Mouse (Mus musculus) heart, postnatal 36 days (tissue): ENCODE results near the gene Slc26a10. TPM values are rescaled to one million over a fixed set of nuclear protein-coding genes. Genes with fewer than 3 reads are reported as not detected.
"Not testable (repeated sequence)": the region's sequence is repeated elsewhere in the genome, so short reads cannot be mapped to it uniquely, and the experiment has no call there.

Experiments
- DNase-seq, 2 experiments: peaks; one replicate each; pipeline ENCODE4 v3.0.0; 2021 to 2022
- intact Hi-C: fragments of 180-260 bp; cut with DNase I; formaldehyde crosslinking; loops from one replicate; pipeline ENCODE4 v1.15.1; 2025
- total RNA-seq, 2 experiments: library from RNA; stranded (reverse); gene quantifications; 2 replicates each; pipeline ENCODE4 v1.2.3; 2021

The Slc26a10 gene
- total RNA-seq, 2 experiments from 2014 or later: 17.2 to 23.1 TPM

- intact Hi-C loops: loop anchor here (1.0 to 2.0 kb wide), 2 partner anchors 43 to 63 kb away; no protein-coding TSS in a partner anchor
- DNase-seq: peak; percentile 36 to 60
Measured at GRCm38 (mm10) chr10:127165654-127166403, 14.6 kb downstream of the Slc26a10 start.

GRCm38 (mm10) chr10:127165354-127165653 is 15.1 kb downstream of the Slc26a10 start:
- peak in 1 of 2 experiments; percentile 41 for DNase-seq
- intact Hi-C loops: loop anchor here (1.0 kb wide), 1 partner anchor 64 kb away; no protein-coding TSS in a partner anchor

DNA sequence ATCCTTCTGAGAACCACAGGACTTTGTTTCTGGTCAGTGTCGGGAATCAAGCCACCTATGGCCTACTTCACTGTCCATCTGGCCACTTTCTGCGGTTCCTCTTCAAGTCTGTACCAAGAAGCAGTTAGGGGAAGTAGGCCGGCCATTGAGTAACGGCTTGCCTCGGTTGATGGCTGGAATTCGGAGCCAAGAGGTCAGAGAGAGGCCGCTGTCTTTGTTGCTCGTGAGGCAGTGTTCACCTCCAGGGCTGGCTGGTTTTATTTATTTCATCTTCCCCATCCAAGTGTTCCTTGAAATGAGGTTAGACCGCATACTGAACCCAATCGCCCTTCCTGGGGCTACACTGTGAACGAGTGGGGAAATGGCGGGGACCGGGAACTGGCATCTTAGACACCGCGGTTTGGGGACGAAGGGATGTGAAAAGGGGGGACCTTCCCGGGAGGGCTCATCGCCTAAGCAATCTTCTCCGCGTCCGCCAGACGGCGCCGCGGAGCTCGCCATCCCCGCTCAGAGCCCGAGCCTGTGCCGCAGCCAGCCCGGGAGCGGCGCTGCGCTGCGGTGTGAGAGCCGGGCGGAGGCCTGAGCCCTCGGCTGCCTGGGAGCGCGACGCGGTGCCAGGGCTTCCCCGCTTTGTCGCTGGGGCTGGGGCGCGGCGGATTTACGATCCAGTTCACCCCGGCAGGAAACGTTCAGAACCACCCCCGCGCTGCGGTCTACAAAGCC is 15.7 kb downstream of the Slc26a10 start, which contains the start of gene B4galnt1:
TSS of gene B4galnt1 (plus strand) at position 595 of the 723 bp plus-strand sequence.
- DNase-seq: peak; percentile 77 to 81
- intact Hi-C loops: loop anchor here (1.0 kb wide), 1 partner anchor 65 kb away; no protein-coding TSS in a partner anchor

DNA sequence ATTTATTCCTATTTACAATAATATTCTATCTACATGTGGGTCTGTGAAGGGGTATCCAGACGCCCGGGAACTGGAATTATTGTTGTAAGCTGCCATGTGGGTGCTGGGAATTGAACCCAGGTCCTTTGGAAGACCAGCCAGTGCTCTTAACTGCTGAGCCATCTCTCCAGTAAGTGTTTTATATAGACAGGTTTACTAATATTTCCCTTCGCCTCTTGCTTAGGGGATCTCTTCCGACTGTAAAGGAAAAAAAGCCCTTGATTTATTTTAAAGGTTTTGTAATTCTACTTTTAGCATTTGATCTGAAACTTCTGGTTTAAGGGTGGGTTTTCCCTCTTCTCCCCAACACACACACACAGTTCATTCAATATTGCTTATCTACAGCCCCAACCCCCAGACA is 16.3 kb downstream of the Slc26a10 start:
- intact Hi-C loops: no loop called here

GRCm38 (mm10) chr10:127162771-127163261 is 17.6 kb downstream of the Slc26a10 start:
- intact Hi-C loops, DNase-seq: not testable (repeated sequence)

More for the DNA sequence above, 16.3 kb downstream of the Slc26a10 start:
- no peak for DNase-seq

DNA sequence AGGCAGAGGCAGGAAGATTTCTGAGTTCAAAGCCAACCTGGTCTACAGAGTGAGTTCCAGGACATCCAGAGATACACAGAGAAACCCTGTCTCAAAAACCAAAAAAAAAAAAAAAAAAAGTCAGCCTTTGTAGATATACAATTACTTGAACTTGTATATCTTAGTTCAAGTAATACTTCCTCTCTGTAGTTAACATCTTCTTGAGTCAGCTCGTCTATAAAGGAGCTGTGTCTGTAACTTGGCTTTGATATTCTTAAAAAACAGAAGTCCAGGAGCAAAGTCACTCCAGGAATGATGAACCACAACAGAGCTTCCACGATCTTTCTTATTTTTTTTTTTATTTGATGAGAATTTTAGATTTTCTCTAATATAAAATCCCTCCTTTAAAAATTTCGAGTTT is 19.7 kb downstream of the Slc26a10 start:
- intact Hi-C loops: no loop called here

DNA sequence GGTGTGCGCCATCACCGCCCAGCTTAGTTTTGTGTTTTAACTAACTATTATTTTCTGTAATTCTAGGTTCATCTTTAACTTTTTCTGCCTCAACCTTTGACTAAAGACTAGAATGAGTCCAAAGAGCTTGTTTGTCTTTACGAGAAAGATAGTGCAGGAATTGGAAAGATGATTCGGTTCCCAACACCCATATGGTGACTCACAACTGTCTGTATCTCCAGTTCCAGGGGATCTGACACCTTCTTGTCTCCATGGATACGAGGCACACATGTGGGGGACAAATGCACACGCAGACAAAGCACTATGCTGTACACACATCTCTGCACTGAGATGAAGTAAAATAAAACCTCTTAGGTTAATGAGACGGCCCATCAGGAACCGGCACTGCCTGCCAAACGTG is 20.4 kb downstream of the Slc26a10 start:
- intact Hi-C loops: no loop called here
- DNase-seq: no peak

More for the DNA sequence above, 19.7 kb downstream of the Slc26a10 start:
- no peak for DNase-seq

DNA sequence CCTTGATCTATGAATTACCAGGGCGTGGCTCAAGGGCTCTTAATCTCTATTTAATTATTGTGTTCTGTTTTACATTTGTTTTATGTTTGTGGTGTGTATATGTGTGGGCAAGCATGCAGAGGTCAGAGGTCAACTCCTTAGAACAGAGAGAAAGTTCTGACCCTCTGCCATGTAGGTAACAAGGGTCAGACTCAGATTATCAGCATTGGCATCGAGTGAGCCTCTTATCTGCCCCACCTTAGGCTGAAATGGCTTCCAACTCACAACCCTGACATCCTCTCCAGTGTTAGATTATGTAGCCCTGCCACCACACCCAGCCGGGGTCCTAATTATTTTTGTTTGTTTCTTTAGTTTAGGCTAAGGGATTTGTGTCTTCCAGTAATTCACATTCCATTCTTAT is 22.0 kb downstream of the Slc26a10 start:
- DNase-seq: no peak
- intact Hi-C loops: no loop called here

DNA sequence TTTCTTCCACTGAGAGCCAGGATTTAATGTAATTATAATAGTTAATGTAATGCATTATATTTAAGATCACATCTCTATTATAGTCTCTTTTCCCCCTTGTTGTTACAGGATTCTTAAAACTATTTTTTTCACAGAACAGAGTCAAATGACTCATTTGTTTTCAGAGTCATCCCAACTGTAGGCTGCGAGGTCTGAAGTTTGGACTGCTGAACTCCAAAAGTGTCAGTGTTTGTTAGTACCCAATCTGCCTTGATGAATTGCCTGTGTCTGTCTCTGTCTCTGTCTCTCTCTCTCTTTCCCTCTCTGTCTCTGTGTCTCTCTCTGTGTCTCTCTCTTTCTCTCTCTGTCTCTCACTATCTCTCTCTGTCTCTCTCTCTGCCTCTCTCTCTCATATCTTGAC is 23.9 kb downstream of the Slc26a10 start:
- DNase-seq: no peak
- intact Hi-C loops: no loop called here

GRCm38 (mm10) chr10:127156089-127156488 is 24.4 kb downstream of the Slc26a10 start:
- intact Hi-C loops: no loop called here
- DNase-seq: no peak

DNA sequence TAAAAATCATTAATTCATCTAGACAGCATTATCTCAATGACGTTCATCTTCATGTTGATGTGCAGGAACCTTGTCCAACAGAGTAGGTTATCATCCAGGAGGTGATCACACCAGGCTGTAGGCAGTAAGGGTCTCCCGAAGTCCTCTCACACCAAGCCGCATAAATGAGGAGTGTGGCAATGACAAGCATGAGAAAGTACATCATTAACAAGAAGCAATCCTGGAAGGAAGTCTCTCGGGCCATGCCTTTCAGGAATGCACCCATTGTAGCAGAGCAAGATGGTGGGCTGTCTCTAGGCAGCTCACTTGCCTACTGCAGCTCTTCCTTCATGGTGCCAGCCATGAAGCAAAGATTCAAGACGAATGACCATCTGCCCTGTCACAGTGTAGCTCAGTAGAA is 25.8 kb downstream of the Slc26a10 start:
- no peak for DNase-seq
- intact Hi-C loops: no loop called here

DNA sequence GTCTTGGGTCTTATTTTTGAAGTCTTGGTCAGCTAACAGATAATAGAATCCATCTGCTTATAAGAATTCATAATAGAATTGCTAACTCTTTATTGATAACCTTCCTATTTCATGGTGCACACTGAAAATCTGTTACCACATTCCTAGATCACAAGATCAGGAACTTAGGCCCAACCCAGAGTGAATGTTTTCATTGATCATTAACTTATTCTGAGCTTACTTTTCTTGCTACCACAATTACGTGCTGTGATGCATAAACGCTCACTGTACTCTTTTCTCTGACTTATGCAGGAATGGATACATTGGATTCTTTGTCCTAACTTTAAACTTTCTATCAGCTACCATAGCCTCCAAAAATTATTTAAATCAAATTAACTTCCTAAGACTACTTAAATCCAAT is 26.2 kb downstream of the Slc26a10 start:
- DNase-seq: no peak
- intact Hi-C loops: no loop called here

GRCm38 (mm10) chr10:127153323-127153722 is 27.1 kb downstream of the Slc26a10 start:
- intact Hi-C loops: no loop called here
- DNase-seq: no peak

DNA sequence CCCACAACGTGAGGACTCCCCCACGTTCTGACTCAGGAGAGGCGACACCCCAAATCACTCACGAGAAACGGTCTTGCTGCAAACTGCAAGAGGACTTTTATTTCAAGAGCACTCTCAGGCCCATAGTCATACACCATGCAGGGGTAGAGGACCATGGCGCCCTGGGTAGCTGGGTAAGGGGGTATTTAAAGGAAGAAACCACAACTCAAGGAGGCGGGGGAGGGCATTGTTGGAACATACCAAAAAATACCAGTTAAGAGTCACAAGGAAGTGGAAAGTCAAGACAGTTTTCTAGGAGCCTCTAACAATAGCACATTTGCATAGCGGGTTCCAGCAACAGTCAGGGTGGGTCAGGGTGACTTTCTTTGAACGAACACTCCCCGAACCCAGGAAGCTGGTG is 27.9 kb downstream of the Slc26a10 start:
- DNase-seq, intact Hi-C loops: not testable (repeated sequence)

GRCm38 (mm10) chr10:127151233-127151632 is 29.2 kb downstream of the Slc26a10 start:
- intact Hi-C loops, DNase-seq: not testable (repeated sequence)

- intact Hi-C loops: no loop called here
Measured at GRCm38 (mm10) chr10:127150471-127150872, 30.0 kb downstream of the Slc26a10 start.

DNA sequence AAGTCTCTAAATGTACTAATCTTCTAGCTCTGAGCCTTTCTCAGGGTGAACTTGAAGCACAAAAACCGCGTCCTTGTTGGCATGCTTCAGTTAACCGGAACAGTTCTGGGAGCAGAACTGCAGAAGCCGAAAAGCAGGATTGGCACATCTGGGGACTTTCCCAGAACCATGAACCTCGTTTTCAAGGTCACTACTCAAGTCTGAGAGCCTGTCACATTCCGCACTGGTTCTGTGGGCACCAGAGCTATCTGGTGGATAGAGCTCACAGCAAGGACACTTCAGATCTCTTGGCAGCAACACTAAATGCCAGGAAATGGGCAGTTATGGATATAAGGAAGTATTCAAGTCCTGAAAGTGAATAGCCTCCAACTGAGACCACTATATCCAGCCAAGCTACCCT is 33.3 kb downstream of the Slc26a10 start:
- intact Hi-C loops: no loop called here
- DNase-seq: no peak

More at GRCm38 (mm10) chr10:127150471-127150872, 30.0 kb downstream of the Slc26a10 start:
- no peak for DNase-seq

- intact Hi-C loops: no loop called here
- DNase-seq: no peak
Measured at GRCm38 (mm10) chr10:127145303-127145702, 35.1 kb downstream of the Slc26a10 start.

- intact Hi-C loops: no loop called here
- no peak for DNase-seq
Measured at GRCm38 (mm10) chr10:127144536-127144935, 35.9 kb downstream of the Slc26a10 start.

DNA sequence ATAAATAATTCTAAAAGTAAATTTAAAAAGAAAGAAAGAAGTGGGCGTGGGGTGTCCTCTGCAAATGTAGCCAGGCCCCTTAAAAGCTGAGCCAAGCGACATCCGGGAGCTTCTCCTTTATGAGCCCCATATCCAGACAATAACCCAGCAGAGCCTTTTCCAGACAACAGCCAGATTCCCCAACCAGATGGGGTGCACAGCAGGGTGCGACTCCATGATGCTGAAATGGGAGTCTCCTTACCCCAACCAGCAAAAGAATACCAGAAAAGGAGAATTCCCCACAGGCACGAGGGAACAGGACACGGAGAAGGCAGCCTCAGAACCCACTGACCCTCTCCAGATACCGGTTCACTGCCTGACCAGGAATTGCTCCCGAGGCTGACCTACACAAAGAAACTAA is 37.2 kb downstream of the Slc26a10 start:
- intact Hi-C loops: no loop called here
- DNase-seq: no peak

GRCm38 (mm10) chr10:127141500-127141899 is 38.9 kb downstream of the Slc26a10 start:
- intact Hi-C loops: no loop called here
- no peak for DNase-seq

DNA sequence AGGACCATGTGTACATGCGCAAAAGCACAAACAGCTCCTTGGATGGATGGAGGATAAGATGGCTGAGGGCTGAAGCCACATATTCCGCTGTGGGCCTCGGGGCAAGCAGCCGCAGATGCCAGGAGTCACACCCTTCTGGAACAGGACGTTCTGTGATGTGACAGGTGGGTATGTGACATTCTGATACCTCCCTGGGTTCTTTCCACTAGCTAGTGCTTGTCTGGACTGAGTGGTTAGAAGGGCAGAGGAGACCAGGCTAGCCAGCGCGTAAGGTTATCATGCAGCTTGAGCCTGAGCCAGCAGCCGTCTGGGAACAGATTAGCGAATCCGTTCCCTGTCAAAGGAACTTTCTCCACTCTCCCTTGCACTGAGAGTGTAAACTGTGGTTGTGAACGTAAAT is 39.5 kb downstream of the Slc26a10 start:
- intact Hi-C loops: no loop called here

More for the DNA sequence above, 39.5 kb downstream of the Slc26a10 start:
- no peak for DNase-seq
